Mouse (Mus musculus) ES-E14 (cell line): Measurements from ENCODE around the gene Tm9sf3. TPM values are rescaled to one million over a fixed set of nuclear protein-coding genes. Genes with fewer than 3 reads are reported as not detected.

Experiments
- DNase-seq: peaks from one replicate; pipeline ENCODE4 v3.0.0-alpha.2; 2013; ENCODE audit warnings: low read depth, low spot score
- H3K27ac ChIP-seq: 2 replicates; pipeline ENCODE4 v1.5.1; 2012; ENCODE audit warnings: low read depth, mild to moderate bottlenecking, low read length, moderate library complexity, mixed read lengths; ENCODE audit not compliant: poor library complexity, insufficient read depth, severe bottlenecking
- H3K36me3 ChIP-seq: 2 replicates; pipeline ENCODE4 v1.6.1; 2012; ENCODE audit warnings: mild to moderate bottlenecking, low read length, moderate library complexity, mixed read lengths; ENCODE audit not compliant: control insufficient read depth, poor library complexity, insufficient read depth, severe bottlenecking
- H3K4me1 ChIP-seq, 2 experiments: fragments of 150-350 bp in 1 of 2; sonication (generic) in 1 of 2; 2 replicates each; pipeline ENCODE4 v1.6.1; 2012; ENCODE audit warnings: low read length in 2 of 2, mild to moderate bottlenecking in 1 of 2, mixed read lengths in 1 of 2; ENCODE audit not compliant: control insufficient read depth in 2 of 2, insufficient read depth in 2 of 2, poor library complexity in 1 of 2
- H3K4me3 ChIP-seq, 2 experiments: fragments of 150-350 bp in 1 of 2; sonication (generic) in 1 of 2; 2 replicates each; pipeline ENCODE4 v1.5.1; 2012; ENCODE audit warnings: low read length in 2 of 2, low read depth in 1 of 2, mild to moderate bottlenecking in 1 of 2, mixed read lengths in 1 of 2; ENCODE audit not compliant: insufficient read depth in 1 of 2, poor library complexity in 1 of 2, severe bottlenecking in 1 of 2
- H3K9ac ChIP-seq: 2 replicates; pipeline ENCODE4 v1.6.1; 2012; ENCODE audit warnings: low read depth, mild to moderate bottlenecking, low read length, mixed read lengths; ENCODE audit not compliant: poor library complexity, insufficient read depth, severe bottlenecking
- H3K9me3 ChIP-seq: fragments of 150-350 bp; sonication (generic); 2 replicates; pipeline ENCODE4 v1.6.1; 2012; ENCODE audit warnings: low read depth, mild to moderate bottlenecking, low read length; ENCODE audit not compliant: control insufficient read depth, insufficient read depth
- CHD2 ChIP-seq: IDR thresholded peaks from 2 replicates; pipeline ENCODE4 v1.6.1; 2014; ENCODE audit warnings: mild to moderate bottlenecking, low read depth, low read length, inconsistent platforms
- HCFC1 ChIP-seq: IDR thresholded peaks from 2 replicates; pipeline ENCODE4 v1.6.1; 2012; ENCODE audit warnings: low read length, inconsistent platforms, borderline replicate concordance; ENCODE audit not compliant: insufficient read depth
- MAFK ChIP-seq: IDR thresholded peaks from 2 replicates; pipeline ENCODE4 v1.6.1; 2014; ENCODE audit warnings: mild to moderate bottlenecking, low read depth, low read length, inconsistent platforms; ENCODE audit not compliant: insufficient read depth
- ZC3H11A ChIP-seq: IDR thresholded peaks from 2 replicates; pipeline ENCODE4 v1.6.1; 2012; ENCODE audit warnings: low read depth, mild to moderate bottlenecking, inconsistent platforms, low read length, borderline replicate concordance
- ZNF384 ChIP-seq: IDR thresholded peaks from 2 replicates; pipeline ENCODE4 v1.6.1; 2012; ENCODE audit warnings: low read depth, low read length, inconsistent platforms
- in situ Hi-C, 2 experiments: fragments of 600-800 bp; cut with MboI; formaldehyde crosslinking; loops; one replicate each; pipeline ENCODE4 v1.15.1; 2025; ENCODE audit warnings: low sequenced_read_pairs in 2 of 2, inconsistent platforms in 1 of 2; ENCODE audit not compliant: unreplicated experiment in 2 of 2
- total RNA-seq: library from RNA; depleted of rRNA; stranded (reverse); fragments of 300-350 nt; gene quantifications from 2 replicates; pipeline ENCODE4 v1.2.3, GENCODE M21; 2012

The Tm9sf3 gene
- total RNA-seq, 1 experiment, result 117 TPM

GRCm38 (mm10) chr19:41208326-41208725 lies 55.5 kb downstream of the Tm9sf3 start:
- no peak overlapping the region for H3K4me3 ChIP-seq
- H3K9me3 ChIP-seq, result no peaks in the 10 kb centered on the region
- in situ Hi-C loops, result no loop called here
- no peak for DNase-seq
- H3K36me3 ChIP-seq, result no peaks in the 10 kb centered on the region; the same call in 1 of the 2 replicates
- H3K9ac ChIP-seq, result no peak overlapping the region
- H3K4me1 ChIP-seq, result peaks cover 0 to 9% of the 10 kb centered on the region in 2 experiments; a peak in 1 of 4 replicates
- TF ChIP-seq CHD2, result no peak
- TF ChIP-seq ZC3H11A, result no peak
- no peak for TF ChIP-seq MAFK
- no peak for TF ChIP-seq HCFC1
- no peak for TF ChIP-seq ZNF384
- H3K27ac ChIP-seq, result no peak overlapping the region

DNA sequence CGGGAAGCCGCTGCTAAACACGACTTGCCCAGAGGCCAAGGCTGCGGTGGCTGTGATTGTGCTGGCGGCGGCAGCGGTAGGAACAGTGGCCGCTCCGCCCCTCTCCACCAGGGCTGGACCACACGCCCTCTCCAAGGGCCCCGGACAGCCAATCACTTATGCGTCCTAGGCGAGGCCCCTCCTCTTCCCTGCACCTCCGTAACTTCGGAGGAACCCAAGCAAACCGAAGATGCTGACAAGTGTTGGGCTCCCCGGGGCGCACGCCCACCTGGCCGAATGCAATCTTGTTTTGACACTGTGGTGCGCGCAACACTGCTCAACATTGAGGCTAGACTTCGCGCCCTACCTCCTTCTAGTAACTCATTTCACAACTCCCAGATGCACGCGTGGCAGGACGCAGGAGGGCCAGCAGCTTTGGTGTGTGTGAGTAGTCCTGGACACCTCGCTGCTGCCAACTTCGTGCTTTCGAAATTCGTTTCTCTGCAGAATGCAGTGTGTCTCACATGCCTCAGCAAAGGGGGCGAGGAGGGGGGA lies 56.9 kb downstream of the Tm9sf3 start, which contains the start of gene Tll2:
Tll2 (minus strand) TSS at position 25 of the 534 bp plus-strand sequence.
- H3K36me3 ChIP-seq, result no peaks in the 10 kb centered on the region
- TF ChIP-seq ZNF384 (no peak), HCFC1 (no peak), CHD2 (no peak), ZC3H11A (no peak), MAFK (no peak)
- H3K9me3 ChIP-seq, result no peaks in the 10 kb centered on the region
- in situ Hi-C loops, result no loop called here
- H3K9ac ChIP-seq, result no peak within 1 kb of the TSS
- no peak within 1 kb of the TSS for H3K27ac ChIP-seq
- DNase-seq, result peak; percentile 50
- peak within 1 kb of the TSS; percentile 56 for H3K4me3 ChIP-seq
- H3K4me1 ChIP-seq, result peaks cover 0 to 9% of the 10 kb centered on the region in 2 experiments; a peak in 1 of 4 replicates

GRCm38 (mm10) chr19:41206041-41206810 lies 57.6 kb downstream of the Tm9sf3 start:
- peak; percentile 6 for DNase-seq
- no peak overlapping the region for H3K27ac ChIP-seq

GRCm38 (mm10) chr19:41204159-41205081 lies 59.4 kb downstream of the Tm9sf3 start:
- Histone ChIP-seq H3K9me3 (no peaks in the 10 kb centered on the region), H3K36me3 (no peaks in the 10 kb centered on the region), H3K4me1 (peaks cover 0 to 9% of the 10 kb centered on the region in 2 experiments; a peak in 1 of 4 replicates), H3K9ac (no peak overlapping the region), H3K27ac (no peak overlapping the region), H3K4me3 (no peak overlapping the region)
- no peak for DNase-seq
- TF ChIP-seq ZC3H11A, result no peak
- TF ChIP-seq ZNF384, result no peak
- TF ChIP-seq CHD2, result no peak
- TF ChIP-seq MAFK, result no peak
- TF ChIP-seq HCFC1, result no peak
- in situ Hi-C loops, result no loop called here

More at GRCm38 (mm10) chr19:41206041-41206810, 57.6 kb downstream of the Tm9sf3 start:
- H3K9ac ChIP-seq, result no peak overlapping the region
- peak overlapping the region; percentile 56 for H3K4me3 ChIP-seq
- no peaks in the 10 kb centered on the region for H3K9me3 ChIP-seq
- in situ Hi-C loops, result no loop called here
- H3K4me1 ChIP-seq, result peaks cover 0 to 9% of the 10 kb centered on the region in 2 experiments; a peak in 1 of 4 replicates
- no peaks in the 10 kb centered on the region for H3K36me3 ChIP-seq
- TF ChIP-seq ZC3H11A (no peak), ZNF384 (no peak), MAFK (no peak), CHD2 (no peak), HCFC1 (no peak)
